Mouse (Mus musculus): Measurements from ENCODE around the gene Gm10563. TPM values are rescaled to one million over a fixed set of nuclear protein-coding genes. Genes with fewer than 3 reads are reported as not detected.
"Not testable (repeated sequence)": the region's sequence is repeated elsewhere in the genome, so short reads cannot be mapped to it uniquely, and the experiment has no call there.

Gene Gm10563
- not detected in 2 replicates for polyA plus RNA-seq (2015; fragmentation: Nextera tagmentation; extraction: Ambion mirVana)

GRCm38 (mm10) chr4:155645308-155645707 is at the start of gene Gm10563:
Gene Gm10563 (minus strand): TSS chr4:155645408.
- peaks cover 90% of the 10 kb centered on the region for H3K36me3 ChIP-seq
- H3K27me3 ChIP-seq; H3K4me3 ChIP-seq; H3K9me3 ChIP-seq; H3K9ac ChIP-seq; H3K4me1 ChIP-seq; H3K27ac ChIP-seq; H3K4me2 ChIP-seq; ATAC-seq (ENCODE audit: insufficient number of reproducible peaks, low FRiP score, low TSS enrichment, low read depth): not testable (repeated sequence)
- WGBS: 86% methylated on average over 2 of the region's 2 CpGs

GRCm38 (mm10) chr4:155694482-155695401 is 49.5 kb upstream of the Gm10563 start:
- H3K4me3 ChIP-seq: peak overlapping the region; percentile 74
- under 1% methylated on average over 76 of the region's 92 CpGs for WGBS

GRCm38 (mm10) chr4:155694111-155694481 is 48.9 kb upstream of the Gm10563 start, which contains the start of gene Fndc10:
Gene Fndc10 (plus strand): TSS chr4:155694342.
- Histone ChIP-seq H3K27me3 (no peaks in the 10 kb centered on the region), H3K4me2 (peak within 1 kb of the TSS; percentile 95), H3K27ac (peak within 1 kb of the TSS; percentile 86), H3K4me3 (peak within 1 kb of the TSS; percentile 74), H3K4me1 (peaks cover 28% of the 10 kb centered on the region), H3K36me3 (no peaks in the 10 kb centered on the region), H3K9me3 (no peaks in the 10 kb centered on the region), H3K9ac (peak within 1 kb of the TSS; percentile 66)
- under 1% methylated on average over 33 of the region's 47 CpGs for WGBS
- peak; percentile 76; the same call in 1 of the 2 replicates for ATAC-seq (ENCODE audit: insufficient number of reproducible peaks, low FRiP score, low TSS enrichment, low read depth)

More at GRCm38 (mm10) chr4:155694482-155695401, 49.5 kb upstream of the Gm10563 start:
- Histone ChIP-seq H3K9ac (peak overlapping the region; percentile 66), H3K4me2 (peak overlapping the region; percentile 95), H3K27me3 (no peaks in the 10 kb centered on the region), H3K9me3 (no peaks in the 10 kb centered on the region), H3K4me1 (peaks cover 28% of the 10 kb centered on the region), H3K27ac (peak overlapping the region; percentile 86), H3K36me3 (no peaks in the 10 kb centered on the region)
- peak; percentile 60; the same call in 1 of the 2 replicates for ATAC-seq (ENCODE audit: insufficient number of reproducible peaks, low FRiP score, low TSS enrichment, low read depth)

GRCm38 (mm10) chr4:155692421-155692820 is 47.2 kb upstream of the Gm10563 start:
- no peak overlapping the region for H3K4me3 ChIP-seq
- no peaks in the 10 kb centered on the region for H3K27me3 ChIP-seq
- WGBS: 96% methylated on average over 3 of the region's 3 CpGs
- H3K4me1 ChIP-seq: peaks cover 28% of the 10 kb centered on the region
- no peak overlapping the region for H3K4me2 ChIP-seq
- no peak overlapping the region for H3K9ac ChIP-seq
- ATAC-seq (ENCODE audit: insufficient number of reproducible peaks, low FRiP score, low TSS enrichment, low read depth): no peak
- no peaks in the 10 kb centered on the region for H3K36me3 ChIP-seq
- H3K9me3 ChIP-seq: no peaks in the 10 kb centered on the region
- H3K27ac ChIP-seq: no peak overlapping the region

- Histone ChIP-seq H3K27ac (no peak overlapping the region), H3K36me3 (no peaks in the 10 kb centered on the region), H3K4me3 (no peak overlapping the region), H3K9ac (no peak overlapping the region), H3K27me3 (no peaks in the 10 kb centered on the region), H3K9me3 (no peaks in the 10 kb centered on the region), H3K4me1 (peaks cover 17% of the 10 kb centered on the region), H3K4me2 (no peak overlapping the region)
- WGBS: 82% methylated on average over 12 of the region's 12 CpGs
- no peak for ATAC-seq (ENCODE audit: insufficient number of reproducible peaks, low FRiP score, low TSS enrichment, low read depth)
Observed at GRCm38 (mm10) chr4:155690571-155691375, 45.6 kb upstream of the Gm10563 start.

GRCm38 (mm10) chr4:155687764-155688163 is 42.6 kb upstream of the Gm10563 start:
- H3K9ac ChIP-seq; H3K4me1 ChIP-seq; H3K27ac ChIP-seq; H3K36me3 ChIP-seq; H3K9me3 ChIP-seq; H3K4me2 ChIP-seq; H3K27me3 ChIP-seq; H3K4me3 ChIP-seq; ATAC-seq (ENCODE audit: insufficient number of reproducible peaks, low FRiP score, low TSS enrichment, low read depth): not testable (repeated sequence)
- 82% methylated on average over 4 of the region's 4 CpGs for WGBS

GRCm38 (mm10) chr4:155683670-155684277 is 38.6 kb upstream of the Gm10563 start:
- not testable (repeated sequence) for H3K36me3 ChIP-seq; H3K4me3 ChIP-seq; H3K9ac ChIP-seq; H3K27me3 ChIP-seq; H3K4me1 ChIP-seq; H3K9me3 ChIP-seq; H3K27ac ChIP-seq; ATAC-seq (ENCODE audit: insufficient number of reproducible peaks, low FRiP score, low TSS enrichment, low read depth); H3K4me2 ChIP-seq
- WGBS: 86% methylated on average over 16 of the region's 19 CpGs

GRCm38 (mm10) chr4:155675991-155676390 is 30.8 kb upstream of the Gm10563 start:
- Histone ChIP-seq H3K36me3 (no peaks in the 10 kb centered on the region), H3K9ac (no peak overlapping the region), H3K4me3 (no peak overlapping the region), H3K27me3 (no peaks in the 10 kb centered on the region), H3K27ac (no peak overlapping the region), H3K9me3 (no peaks in the 10 kb centered on the region), H3K4me1 (no peaks in the 10 kb centered on the region), H3K4me2 (no peak overlapping the region)
- no peak for ATAC-seq (ENCODE audit: insufficient number of reproducible peaks, low FRiP score, low TSS enrichment, low read depth)
- WGBS: 78% methylated on average over 2 of the region's 2 CpGs

- ATAC-seq (ENCODE audit: insufficient number of reproducible peaks, low FRiP score, low TSS enrichment, low read depth): no peak
Observed at GRCm38 (mm10) chr4:155672082-155672481, 26.9 kb upstream of the Gm10563 start.

GRCm38 (mm10) chr4:155670236-155670635 is 25.0 kb upstream of the Gm10563 start:
- peaks cover 12% of the 10 kb centered on the region for H3K36me3 ChIP-seq
- not testable (repeated sequence) for H3K9me3 ChIP-seq; ATAC-seq (ENCODE audit: insufficient number of reproducible peaks, low FRiP score, low TSS enrichment, low read depth); H3K9ac ChIP-seq; H3K27me3 ChIP-seq; H3K4me2 ChIP-seq; H3K4me3 ChIP-seq; H3K27ac ChIP-seq
- 63% methylated on average over 4 of the region's 4 CpGs for WGBS
- peaks cover 12% of the 10 kb centered on the region for H3K4me1 ChIP-seq

More at GRCm38 (mm10) chr4:155672082-155672481, 26.9 kb upstream of the Gm10563 start:
- no peak overlapping the region for H3K4me3 ChIP-seq
- H3K4me1 ChIP-seq: peaks cover 10% of the 10 kb centered on the region
- no peaks in the 10 kb centered on the region for H3K9me3 ChIP-seq
- 47% methylated on average over 2 of the region's 2 CpGs for WGBS
- H3K27ac ChIP-seq: no peak overlapping the region
- H3K36me3 ChIP-seq: no peaks in the 10 kb centered on the region
- H3K27me3 ChIP-seq: no peaks in the 10 kb centered on the region
- no peak overlapping the region for H3K9ac ChIP-seq
- H3K4me2 ChIP-seq: no peak overlapping the region

GRCm38 (mm10) chr4:155669598-155670075 is 24.4 kb upstream of the Gm10563 start:
- peaks cover 18% of the 10 kb centered on the region for H3K36me3 ChIP-seq
- peak overlapping the region; percentile 66 for H3K4me3 ChIP-seq
- peaks cover 12% of the 10 kb centered on the region for H3K4me1 ChIP-seq
- H3K9me3 ChIP-seq: no peaks in the 10 kb centered on the region
- H3K9ac ChIP-seq: peak overlapping the region; percentile 26; the same call in 1 of the 2 replicates
- H3K27ac ChIP-seq: peak overlapping the region; percentile 80
- H3K4me2 ChIP-seq: peak overlapping the region; percentile 73
- H3K27me3 ChIP-seq: no peaks in the 10 kb centered on the region
- WGBS: 1% methylated on average over 8 of the region's 8 CpGs
- ATAC-seq (ENCODE audit: insufficient number of reproducible peaks, low FRiP score, low TSS enrichment, low read depth): no peak
